Mouse (Mus musculus) forebrain, embryonic 11.5 days (tissue): ENCODE results near the gene G6pdx. TPM values are rescaled to one million over a fixed set of nuclear protein-coding genes. Genes with fewer than 3 reads are reported as not detected.

Experiments used
- ATAC-seq: fragments of 200-750 bp; cut with Nextera tagmentation; replicated peaks from 2 replicates; pipeline ENCODE4 v1.8.0; 2017; ENCODE audit warnings: moderate TSS enrichment; ENCODE audit not compliant: low FRiP score
- DNase-seq: peaks from one replicate; pipeline ENCODE4 v3.0.0-alpha.2; 2017; ENCODE audit warnings: low spot score
- H3K27ac ChIP-seq: fragments of 300-500 bp; sonication (generic); 2 replicates; pipeline ENCODE4 v1.5.1; 2014; ENCODE audit warnings: low read depth, low read length
- H3K27me3 ChIP-seq: fragments of 300-500 bp; sonication (generic); 2 replicates; pipeline ENCODE4 v1.6.1; 2014; ENCODE audit warnings: mild to moderate bottlenecking, low read length, mixed read lengths; ENCODE audit not compliant: control insufficient read depth, insufficient read depth
- H3K36me3 ChIP-seq: fragments of 300-500 bp; sonication (generic); 2 replicates; pipeline ENCODE4 v1.6.1; 2014; ENCODE audit warnings: mild to moderate bottlenecking, low read length, moderate library complexity, mixed read lengths; ENCODE audit not compliant: control insufficient read depth, insufficient read depth
- H3K4me1 ChIP-seq: fragments of 300-500 bp; sonication (generic); replicated peaks from 2 replicates; pipeline ENCODE4 v1.6.1; 2014; ENCODE audit warnings: low read length, mixed read lengths; ENCODE audit not compliant: control insufficient read depth, insufficient read depth
- H3K4me2 ChIP-seq: fragments of 300-500 bp; sonication (generic); 2 replicates; pipeline ENCODE4 v1.6.1; 2014; ENCODE audit warnings: low read depth, mild to moderate bottlenecking, low read length, moderate library complexity, mixed read lengths; ENCODE audit not compliant: severe bottlenecking
- H3K4me3 ChIP-seq: fragments of 300-500 bp; sonication (generic); 2 replicates; pipeline ENCODE4 v1.5.1; 2014; ENCODE audit warnings: low read depth, low read length
- H3K9ac ChIP-seq: fragments of 300-500 bp; sonication (generic); 2 replicates; pipeline ENCODE4 v1.6.1; 2014; ENCODE audit warnings: low read length
- H3K9me3 ChIP-seq: fragments of 300-500 bp; sonication (generic); 2 replicates; pipeline ENCODE4 v1.6.1; 2016; ENCODE audit warnings: low read length, mixed read lengths; ENCODE audit not compliant: control insufficient read depth
- WGBS: fragments of 180-500 bp; shearing (Covaris S2); extraction: QIAGEN DNeasy Blood & Tissue Kit; methylation state at CpG from one replicate; pipeline ENCODE4 v1.1.7; 2014; 5-methylcytosine and 5-hydroxymethylcytosine counted together
- polyA plus RNA-seq: library from polyadenylated mRNA; unstranded; fragments of >200 nt; fragmentation: Nextera tagmentation; extraction: Ambion mirVana; gene quantifications from 2 replicates; pipeline ENCODE4 v1.2.1, GENCODE M21; 2014

The G6pdx gene
- polyA plus RNA-seq, 1 experiment from 2014 or later, result 55.7 TPM

- H3K4me3 ChIP-seq, result no peak overlapping the region
- H3K9ac ChIP-seq, result no peak overlapping the region
- DNase-seq, result no peak
- no peak overlapping the region for H3K27ac ChIP-seq
- no peaks in the 10 kb centered on the region for H3K9me3 ChIP-seq
- no peaks in the 10 kb centered on the region for H3K4me1 ChIP-seq
- no peak for ATAC-seq
- no peaks in the 10 kb centered on the region for H3K36me3 ChIP-seq
- no peak overlapping the region for H3K4me2 ChIP-seq
- H3K27me3 ChIP-seq, result no peaks in the 10 kb centered on the region
Observed at GRCm38 (mm10) chrX:74424443-74424842, 4.6 kb downstream of the G6pdx start.

- 0 out of 2 replicates have a peak, but pooled peaks have one; percentile 63 for ATAC-seq
- H3K4me3 ChIP-seq, result no peak overlapping the region
Observed at GRCm38 (mm10) chrX:74413377-74413776, 15.6 kb downstream of the G6pdx start.

DNA sequence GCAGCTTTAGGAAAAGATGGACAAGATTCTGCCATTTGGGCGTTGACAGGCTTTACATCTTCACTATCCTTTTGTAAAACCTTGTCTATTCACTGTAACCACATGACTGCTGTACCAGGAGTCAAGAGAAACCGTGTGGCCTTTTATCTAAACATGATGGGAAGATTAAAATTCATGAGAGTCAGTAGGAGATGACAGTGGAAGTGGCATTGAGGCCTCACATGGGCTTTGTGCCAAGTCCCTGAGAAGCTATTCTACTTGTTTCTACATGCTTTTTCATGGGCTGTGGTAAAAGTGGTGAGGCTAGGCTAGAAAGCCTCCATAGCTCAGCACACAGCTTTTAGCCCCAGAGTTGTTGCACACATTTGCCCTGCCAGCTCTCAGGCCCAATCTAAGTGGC, 20.7 kb downstream of the G6pdx start:
- H3K4me3 ChIP-seq, result no peak overlapping the region
- DNase-seq, result no peak
- no peak overlapping the region for H3K4me2 ChIP-seq
- H3K27ac ChIP-seq, result no peak overlapping the region
- H3K36me3 ChIP-seq, result no peaks in the 10 kb centered on the region
- ATAC-seq, result no peak
- no peaks in the 10 kb centered on the region for H3K4me1 ChIP-seq
- H3K9ac ChIP-seq, result no peak overlapping the region
- H3K27me3 ChIP-seq, result no peaks in the 10 kb centered on the region
- H3K9me3 ChIP-seq, result no peaks in the 10 kb centered on the region
- WGBS, result 68% methylated on average over 2 of the region's 2 CpGs

More at GRCm38 (mm10) chrX:74413377-74413776, 15.6 kb downstream of the G6pdx start:
- DNase-seq, result peak; percentile 74
- Histone ChIP-seq H3K4me2 (no peak overlapping the region), H3K4me1 (no peaks in the 10 kb centered on the region), H3K36me3 (no peaks in the 10 kb centered on the region), H3K9ac (no peak overlapping the region), H3K9me3 (no peaks in the 10 kb centered on the region), H3K27me3 (no peaks in the 10 kb centered on the region), H3K27ac (no peak overlapping the region)

- Histone ChIP-seq H3K9ac (no peak overlapping the region), H3K27me3 (no peaks in the 10 kb centered on the region), H3K27ac (no peak overlapping the region), H3K4me3 (no peak overlapping the region), H3K36me3 (no peaks in the 10 kb centered on the region), H3K4me2 (no peak overlapping the region), H3K4me1 (no peaks in the 10 kb centered on the region), H3K9me3 (no peaks in the 10 kb centered on the region)
- 84% methylated on average over 3 of the region's 3 CpGs for WGBS
- ATAC-seq (no peak), DNase-seq (no peak)
Observed at GRCm38 (mm10) chrX:74400136-74400535, 28.9 kb downstream of the G6pdx start.

- Histone ChIP-seq H3K9me3 (no peaks in the 10 kb centered on the region), H3K4me2 (peak within 1 kb of the TSS; percentile 64), H3K27ac (0 out of 2 replicates have a peak within 1 kb of the TSS, but pooled peaks have one; percentile 46), H3K4me1 (no peaks in the 10 kb centered on the region), H3K36me3 (no peaks in the 10 kb centered on the region), H3K9ac (peak within 1 kb of the TSS; percentile 73), H3K27me3 (no peaks in the 10 kb centered on the region), H3K4me3 (peak within 1 kb of the TSS; percentile 42)
- WGBS, result 14% methylated on average over 30 of the region's 30 CpGs
- peak; percentile 100 for ATAC-seq
- peak; percentile 87 for DNase-seq
Observed at GRCm38 (mm10) chrX:74392535-74393443, 36.2 kb downstream of the G6pdx start, which contains the start of the genes Fam3a and Ikbkg. Fam3a (minus strand) TSS chrX:74393272. Ikbkg (plus strand) TSS chrX:74393290.

- H3K4me2 ChIP-seq, result no peak overlapping the region
- no peak for ATAC-seq
- H3K36me3 ChIP-seq, result no peaks in the 10 kb centered on the region
- no peak overlapping the region for H3K27ac ChIP-seq
- H3K27me3 ChIP-seq, result no peaks in the 10 kb centered on the region
- H3K4me1 ChIP-seq, result no peaks in the 10 kb centered on the region
- no peak for DNase-seq
- no peak overlapping the region for H3K4me3 ChIP-seq
- H3K9ac ChIP-seq, result no peak overlapping the region
- no peaks in the 10 kb centered on the region for H3K9me3 ChIP-seq
Observed at GRCm38 (mm10) chrX:74388153-74388552, 40.8 kb downstream of the G6pdx start.

DNA sequence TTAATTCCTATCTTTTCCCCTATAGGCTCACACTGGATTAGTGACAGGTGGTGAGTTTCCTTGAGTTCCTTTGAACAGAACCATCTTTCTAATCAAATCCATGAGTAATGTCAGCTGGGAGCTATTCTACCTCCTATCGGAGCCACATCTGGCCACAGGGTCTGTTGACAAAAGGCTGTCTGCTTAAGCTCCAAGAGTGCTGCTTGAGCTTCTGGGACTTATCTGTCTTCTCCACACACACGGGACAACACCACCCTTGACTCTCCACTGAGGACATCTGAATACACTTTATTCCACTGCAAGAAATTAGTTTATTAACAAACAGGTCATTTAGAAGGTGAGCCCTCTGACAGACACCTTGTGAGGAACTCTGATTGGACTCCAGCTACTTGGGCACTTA, 44.5 kb downstream of the G6pdx start:
- H3K4me3 ChIP-seq, result no peak overlapping the region
- H3K27ac ChIP-seq, result no peak overlapping the region
- no peaks in the 10 kb centered on the region for H3K36me3 ChIP-seq
- no peak for ATAC-seq
- H3K4me1 ChIP-seq, result no peaks in the 10 kb centered on the region
- H3K4me2 ChIP-seq, result no peak overlapping the region
- H3K9ac ChIP-seq, result no peak overlapping the region
- no peaks in the 10 kb centered on the region for H3K9me3 ChIP-seq
- H3K27me3 ChIP-seq, result no peaks in the 10 kb centered on the region
- WGBS, result 68% methylated on average over 2 of the region's 2 CpGs
- DNase-seq, result no peak

DNA sequence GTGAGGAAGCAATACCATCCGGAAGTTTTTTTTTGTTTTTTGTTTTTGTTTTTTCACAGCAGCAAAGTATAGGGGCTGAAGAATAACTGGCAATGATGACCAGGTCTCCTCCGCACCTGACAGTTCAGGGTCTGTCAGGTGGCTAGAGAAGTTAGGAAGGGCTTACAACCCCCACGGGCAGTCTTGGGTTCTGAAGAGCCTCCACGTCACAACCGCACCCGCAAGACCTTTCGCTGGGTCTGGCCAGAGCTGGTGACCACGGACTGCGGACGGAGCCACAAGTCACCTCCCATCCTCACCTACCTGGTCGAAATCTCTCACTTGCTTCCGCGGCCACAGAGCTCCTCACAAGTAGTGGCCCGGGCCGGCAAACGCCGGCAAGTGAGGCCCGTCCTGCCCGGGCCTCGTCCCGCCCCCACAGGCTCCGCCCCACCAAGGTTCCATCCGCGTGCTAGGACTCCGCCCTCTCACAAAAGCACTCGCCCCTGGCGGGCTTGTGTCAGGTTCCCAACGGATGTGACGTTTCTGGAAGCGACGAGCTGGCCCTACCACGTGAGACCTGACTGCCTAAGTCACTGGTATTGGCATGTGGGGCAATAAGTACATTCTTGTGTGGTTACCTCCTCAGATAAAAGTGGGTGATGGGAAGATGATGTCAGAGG, 56.0 kb downstream of the G6pdx start, which contains the start of the genes Ubl4a and Slc10a3:
Ubl4a (minus strand) TSS at position 331 of the 662 bp plus-strand sequence.
Slc10a3 (minus strand) TSS at position 462 of the 662 bp plus-strand sequence.
- H3K4me2 ChIP-seq, result peak within 1 kb of the TSS; percentile 57
- peak; percentile 89 for DNase-seq
- peak; percentile 93 for ATAC-seq
- no peaks in the 10 kb centered on the region for H3K4me1 ChIP-seq
- WGBS, result 12% methylated on average over 32 of the region's 32 CpGs
- H3K4me3 ChIP-seq, result peak within 1 kb of the TSS; percentile 34
- H3K36me3 ChIP-seq, result no peaks in the 10 kb centered on the region
- H3K27me3 ChIP-seq, result no peaks in the 10 kb centered on the region
- H3K9ac ChIP-seq, result peak within 1 kb of the TSS; percentile 51
- H3K27ac ChIP-seq, result no peak within 1 kb of the TSS
- H3K9me3 ChIP-seq, result no peaks in the 10 kb centered on the region
